Mouse (Mus musculus): ENCODE data around the gene Mylk2.

DNA sequence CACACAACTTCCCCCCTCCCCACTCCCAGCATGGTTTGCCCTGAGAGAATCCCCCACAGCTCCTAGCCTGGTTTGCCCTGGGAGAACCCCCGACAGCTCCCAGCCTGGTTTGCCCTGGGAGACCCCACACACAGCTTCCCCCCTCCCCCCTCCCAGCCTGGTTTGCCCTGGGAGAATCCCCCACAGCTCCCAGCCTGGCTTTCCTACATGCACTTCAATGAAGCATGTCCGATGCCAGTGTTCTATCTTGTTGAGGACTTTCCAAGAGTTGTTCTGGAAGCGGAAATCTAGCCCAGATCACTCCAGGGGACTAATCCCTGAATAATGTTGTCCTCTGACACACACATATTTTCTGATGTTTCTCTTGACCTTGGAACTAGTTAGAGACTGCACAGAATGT is 8.5 kb upstream of the Mylk2 start:
- TF ChIP-seq CTCF (IDR thresholded peaks at IDR 0.05; ENCODE audit: borderline replicate concordance, control insufficient read depth, extremely low read depth, insufficient read depth, low read length, poor library complexity) (no peak), POLR2A (IDR thresholded peaks at IDR 0.05; ENCODE audit: control insufficient read depth, extremely low read depth, insufficient read depth, low read length, poor library complexity) (no peak)

Measured in thymus, adult 2 months (tissue).